Mouse (Mus musculus) CH12.LX (cell line): ENCODE data around the gene Atp7b. TPM values are rescaled to one million over a fixed set of nuclear protein-coding genes. Genes with fewer than 3 reads are reported as not detected.

ENCODE experiments used
- DNase-seq: peaks from one replicate; pipeline ENCODE4 v3.0.0-alpha.2; 2013; ENCODE audit errors: extremely low read depth
- H3K27ac ChIP-seq: 2 replicates; pipeline ENCODE4 v1.5.1; 2012; ENCODE audit warnings: low read depth, mild to moderate bottlenecking, control low read depth, moderate library complexity; ENCODE audit not compliant: insufficient read depth
- H3K27me3 ChIP-seq: replicated peaks from 2 replicates; pipeline ENCODE3; 2012; ENCODE audit warnings: inconsistent platforms
- H3K36me3 ChIP-seq, 2 experiments: replicated peaks in 1 of 2; 2 replicates each; pipeline versions ENCODE3 to v1.6.1; 2012; ENCODE audit warnings: inconsistent platforms in 1 of 2, low read length in 1 of 2, mild to moderate bottlenecking in 1 of 2, mixed read lengths in 1 of 2, moderate library complexity in 1 of 2; ENCODE audit not compliant: control insufficient read depth in 1 of 2, insufficient read depth in 1 of 2
- H3K4me1 ChIP-seq, 2 experiments: 2 replicates each; pipeline ENCODE4 v1.6.1; 2012; ENCODE audit warnings: inconsistent platforms in 1 of 2, moderate library complexity in 1 of 2; ENCODE audit not compliant: insufficient read depth in 2 of 2, control insufficient read depth in 1 of 2
- H3K4me2 ChIP-seq: 2 replicates; pipeline ENCODE4 v1.6.1; 2012; ENCODE audit warnings: low read depth, mild to moderate bottlenecking, control low read depth; ENCODE audit not compliant: poor library complexity, insufficient read depth, severe bottlenecking
- H3K4me3 ChIP-seq, 3 experiments: fragments of 150-350 bp in 1 of 3; sonication (generic) in 1 of 3; replicated peaks in 1 of 3; 2 replicates each; pipeline versions ENCODE3 to v1.5.1; 2011 to 2012; ENCODE audit warnings: low read depth in 2 of 3, low read length in 2 of 3, mild to moderate bottlenecking in 2 of 3, moderate library complexity in 2 of 3, control low read depth in 1 of 3, improper control_type of control experiment in 1 of 3, inconsistent platforms in 1 of 3, mixed read lengths in 1 of 3; ENCODE audit not compliant: poor library complexity in 1 of 3
- H3K79me2 ChIP-seq: replicated peaks from 2 replicates; pipeline ENCODE4 v1.6.1; 2012; ENCODE audit warnings: mild to moderate bottlenecking, moderate library complexity; ENCODE audit not compliant: control insufficient read depth, poor library complexity, insufficient read depth, severe bottlenecking; ENCODE audit errors: extremely low read depth
- H3K9ac ChIP-seq: 2 replicates; pipeline ENCODE4 v1.6.1; 2012; ENCODE audit warnings: low read depth, mild to moderate bottlenecking, control low read depth, moderate library complexity; ENCODE audit not compliant: insufficient read depth
- H3K9me3 ChIP-seq: replicated peaks from 2 replicates; pipeline ENCODE3; 2012; ENCODE audit warnings: low read length, inconsistent platforms, mixed read lengths
- BHLHE40 ChIP-seq: IDR thresholded peaks from 2 replicates; pipeline ENCODE4 v1.6.1; 2011; ENCODE audit warnings: mild to moderate bottlenecking, low read depth, low read length, improper control_type of control experiment
- CHD1 ChIP-seq: IDR thresholded peaks from 2 replicates; pipeline ENCODE4 v1.6.1; 2012; ENCODE audit warnings: low read depth, low read length, improper control_type of control experiment, inconsistent platforms
- CHD2 ChIP-seq: IDR thresholded peaks from 2 replicates; pipeline ENCODE4 v1.6.1; 2011; ENCODE audit warnings: low read length, improper control_type of control experiment
- CTCF ChIP-seq, 2 experiments: IDR thresholded peaks in 1 of 2; conservative IDR thresholded peaks in 1 of 2; 2 replicates each; pipeline ENCODE4 v1.5.1; 2011 to 2012; ENCODE audit warnings: low read depth in 2 of 2, low read length in 2 of 2, improper control_type of control experiment in 1 of 2, inconsistent platforms in 1 of 2, mild to moderate bottlenecking in 1 of 2, moderate library complexity in 1 of 2
- ELF1 ChIP-seq: IDR thresholded peaks from 2 replicates; pipeline ENCODE4 v1.6.1; 2014; ENCODE audit warnings: low read depth, mild to moderate bottlenecking, inconsistent platforms, low read length, improper control_type of control experiment
- EP300 ChIP-seq: IDR thresholded peaks from 2 replicates; pipeline ENCODE4 v1.6.1; 2011; ENCODE audit warnings: low read length, improper control_type of control experiment
- ETS1 ChIP-seq: conservative IDR thresholded peaks from 2 replicates; pipeline ENCODE4 v1.6.1; 2012; ENCODE audit warnings: low read depth, mild to moderate bottlenecking, inconsistent platforms, low read length, improper control_type of control experiment, moderate library complexity
- GABPA ChIP-seq: IDR thresholded peaks from 2 replicates; pipeline ENCODE4 v1.6.1; 2012; ENCODE audit warnings: low read depth, low read length, improper control_type of control experiment, inconsistent platforms; ENCODE audit not compliant: insufficient replicate concordance
- HCFC1 ChIP-seq: IDR thresholded peaks from 2 replicates; pipeline ENCODE4 v1.6.1; 2012; ENCODE audit warnings: low read depth, mild to moderate bottlenecking, inconsistent platforms, low read length, improper control_type of control experiment
- IRF4 ChIP-seq: IDR thresholded peaks from 2 replicates; pipeline ENCODE4 v1.6.1; 2014; ENCODE audit warnings: low read depth, mild to moderate bottlenecking, inconsistent platforms, low read length, improper control_type of control experiment
- JUN ChIP-seq: IDR thresholded peaks from 2 replicates; pipeline ENCODE4 v1.6.1; 2011; ENCODE audit warnings: low read depth, mild to moderate bottlenecking, low read length, improper control_type of control experiment, moderate library complexity; ENCODE audit not compliant: insufficient read depth
- JUND ChIP-seq: conservative IDR thresholded peaks from 2 replicates; pipeline ENCODE4 v1.6.1; 2011; ENCODE audit warnings: low read depth, low read length, improper control_type of control experiment
- KAT2A ChIP-seq: IDR thresholded peaks from 2 replicates; pipeline ENCODE4 v1.6.1; 2012; ENCODE audit warnings: low read length, improper control_type of control experiment, inconsistent platforms; ENCODE audit not compliant: insufficient replicate concordance
- MAFK ChIP-seq: IDR thresholded peaks from 2 replicates; pipeline ENCODE4 v1.6.1; 2011; ENCODE audit warnings: low read length, improper control_type of control experiment; ENCODE audit not compliant: insufficient replicate concordance
- MEF2A ChIP-seq: IDR thresholded peaks from 2 replicates; pipeline ENCODE4 v1.6.1; 2014; ENCODE audit warnings: low read depth, mild to moderate bottlenecking, inconsistent platforms, low read length, improper control_type of control experiment, borderline replicate concordance
- MXI1 ChIP-seq: IDR thresholded peaks from 2 replicates; pipeline ENCODE4 v1.6.1; 2011; ENCODE audit warnings: mild to moderate bottlenecking, low read depth, low read length, improper control_type of control experiment
- MYC ChIP-seq: IDR thresholded peaks from 2 replicates; pipeline ENCODE4 v1.6.1; 2011; ENCODE audit warnings: low read depth, mild to moderate bottlenecking, improper control_type of control experiment, low read length
- NRF1 ChIP-seq: IDR thresholded peaks from 2 replicates; pipeline ENCODE4 v1.6.1; 2014; ENCODE audit warnings: low read depth, mild to moderate bottlenecking, inconsistent platforms, low read length, improper control_type of control experiment, moderate library complexity
- POLR2AphosphoS2 ChIP-seq: IDR thresholded peaks from 2 replicates; pipeline ENCODE4 v1.6.1; 2011; ENCODE audit warnings: low read depth, low read length, improper control_type of control experiment
- RCOR1 ChIP-seq: conservative IDR thresholded peaks from 2 replicates; pipeline ENCODE4 v1.6.1; 2012; ENCODE audit warnings: low read depth, mild to moderate bottlenecking, inconsistent platforms, low read length, improper control_type of control experiment
- SIN3A ChIP-seq: IDR thresholded peaks from 2 replicates; pipeline ENCODE4 v1.6.1; 2012; ENCODE audit warnings: low read length, improper control_type of control experiment, inconsistent platforms
- SMC3 ChIP-seq: IDR thresholded peaks from 2 replicates; pipeline ENCODE4 v1.6.1; 2011; ENCODE audit warnings: low read depth, low read length, improper control_type of control experiment
- TBP ChIP-seq: conservative IDR thresholded peaks from 2 replicates; pipeline ENCODE4 v1.6.1; 2011; ENCODE audit warnings: low read depth, low read length, improper control_type of control experiment
- TCF12 ChIP-seq: IDR thresholded peaks from 2 replicates; pipeline ENCODE4 v1.6.1; 2014; ENCODE audit warnings: low read depth, mild to moderate bottlenecking, inconsistent platforms, low read length, improper control_type of control experiment
- UBTF ChIP-seq: IDR thresholded peaks from 2 replicates; pipeline ENCODE4 v1.6.1; 2012; ENCODE audit warnings: low read depth, mild to moderate bottlenecking, inconsistent platforms, low read length, improper control_type of control experiment, moderate library complexity
- ZKSCAN1 ChIP-seq: IDR thresholded peaks from 2 replicates; pipeline ENCODE4 v1.6.1; 2012; ENCODE audit warnings: low read depth, inconsistent platforms, low read length, improper control_type of control experiment, borderline replicate concordance
- ZNF384 ChIP-seq: IDR thresholded peaks from 2 replicates; pipeline ENCODE4 v1.6.1; 2012; ENCODE audit warnings: low read depth, low read length, improper control_type of control experiment, inconsistent platforms
- dilution Hi-C: fragments of 300-500 bp; cut with MboI; formaldehyde crosslinking; loops from 2 replicates; pipeline ENCODE4 v1.14.3; 2020; ENCODE audit warnings: low sequenced_read_pairs; ENCODE audit not compliant: extremely low pct_unique_long_range_greater_than_20kb, extremely low pct_ligation_motif_present
- in situ Hi-C: fragments of 300-500 bp; cut with MboI; formaldehyde crosslinking; loops from 3 replicates; pipeline ENCODE4 v1.14.3; 2019; ENCODE audit warnings: low sequenced_read_pairs, low pct_ligation_motif_present, low pct_unique_long_range_greater_than_20kb, mixed read lengths
- polyA plus RNA-seq: library from polyadenylated mRNA; unstranded; fragments of >175 nt; gene quantifications from 2 replicates; pipeline ENCODE4 v1.2.1, GENCODE M21; 2012; ENCODE audit warnings: low read depth; ENCODE audit not compliant: insufficient read length
- total RNA-seq, 2 experiments: library from RNA; depleted of rRNA; stranded (reverse); fragments of 300-350 nt in 1 of 2; fragments of >200 nt in 1 of 2; gene quantifications; 2 replicates each; pipeline ENCODE4 v1.2.3; 2012 to 2014

The Atp7b gene
- total and polyA plus RNA-seq, 3 experiments = 0.51 to 3.1 (median 1.2) TPM

DNA sequence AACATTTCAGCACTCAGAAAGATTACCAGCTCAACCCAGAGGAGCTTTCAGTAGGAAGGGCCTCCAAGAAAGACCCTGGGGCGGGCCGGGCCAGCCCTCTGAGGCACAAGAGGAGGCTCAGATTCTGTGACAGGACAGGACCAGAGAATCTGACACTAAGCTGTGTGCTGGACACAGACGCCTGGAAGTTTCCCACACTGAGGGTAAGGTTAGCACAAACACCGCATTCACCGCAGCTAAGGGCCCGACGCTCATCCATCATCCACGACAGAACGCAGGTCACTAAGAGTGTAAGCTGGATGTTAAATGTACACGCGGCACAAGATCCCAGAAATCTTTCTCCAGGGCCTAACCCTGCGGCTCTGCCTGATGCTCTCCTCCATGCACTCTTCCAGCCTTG lies 16.4 kb downstream of the Atp7b start:
- Histone ChIP-seq H3K79me2 (no peaks in the 10 kb centered on the region), H3K27me3 (peaks cover 34% of the 10 kb centered on the region), H3K9ac (no peak overlapping the region), H3K4me2 (no peak overlapping the region), H3K9me3 (no peaks in the 10 kb centered on the region), H3K4me3 (no peak overlapping the region), H3K4me1 (peaks cover 0 to 4% of the 10 kb centered on the region in 2 experiments; a peak in 2 of 4 replicates), H3K36me3 (no peaks in the 10 kb centered on the region), H3K27ac (no peak overlapping the region)
- TF ChIP-seq ETS1 = no peak
- TF ChIP-seq KAT2A = no peak
- TF ChIP-seq UBTF = no peak
- no peak for TF ChIP-seq EP300
- no peak for TF ChIP-seq HCFC1
- TF ChIP-seq TCF12 = no peak
- no peak for TF ChIP-seq CHD1
- TF ChIP-seq JUN = no peak
- TF ChIP-seq CHD2 = no peak
- no peak for TF ChIP-seq BHLHE40
- TF ChIP-seq POLR2AphosphoS2 = no peak
- TF ChIP-seq GABPA = no peak
- TF ChIP-seq NRF1 = no peak
- no peak for TF ChIP-seq ZNF384
- no peak for TF ChIP-seq JUND
- no peak for TF ChIP-seq MAFK
- in situ Hi-C loops = no loop called here
- dilution Hi-C loops = no loop called here
- no peak for DNase-seq

DNA sequence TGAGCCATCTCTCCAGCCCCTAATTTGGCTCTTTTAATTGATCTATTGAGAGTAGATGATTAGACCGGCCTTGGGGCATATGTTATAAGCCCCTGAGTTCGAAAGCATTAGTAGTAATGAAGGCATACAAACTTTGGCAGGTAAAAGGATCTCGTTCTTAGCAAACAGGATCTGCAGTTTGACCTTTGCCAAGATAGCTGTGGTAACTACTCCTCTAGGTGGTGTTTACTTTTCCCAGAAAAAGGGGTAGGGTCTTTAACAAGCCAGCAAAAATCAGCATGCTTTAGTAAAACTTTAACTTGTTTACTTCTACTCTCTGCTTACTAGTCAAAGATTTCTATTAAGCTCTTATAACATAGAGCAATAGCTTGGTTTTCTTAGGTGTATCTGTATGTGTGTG lies 17.6 kb downstream of the Atp7b start:
- no peak for DNase-seq
- Histone ChIP-seq H3K4me2 (no peak overlapping the region), H3K27ac (no peak overlapping the region), H3K79me2 (no peaks in the 10 kb centered on the region), H3K36me3 (no peaks in the 10 kb centered on the region), H3K4me1 (peaks cover 0 to 4% of the 10 kb centered on the region in 2 experiments; a peak in 2 of 4 replicates), H3K4me3 (no peak overlapping the region), H3K27me3 (peaks cover 38% of the 10 kb centered on the region), H3K9ac (no peak overlapping the region), H3K9me3 (no peaks in the 10 kb centered on the region)
- dilution Hi-C loops (no loop called here), in situ Hi-C loops (no loop called here)
- TF ChIP-seq HCFC1 (no peak), MYC (no peak), RCOR1 (no peak), ZKSCAN1 (no peak), JUND (no peak), SIN3A (no peak), MXI1 (no peak), SMC3 (no peak), ELF1 (no peak), CTCF (conservative IDR thresholded peaks at IDR 0.05 in 1 of 2, IDR thresholded peaks at IDR 0.05 in 1 of 2; ENCODE audit: low read depth in 2 of 2, low read length in 2 of 2) (no peak), CHD1 (no peak), GABPA (no peak), ZNF384 (no peak), TBP (no peak), MEF2A (no peak), IRF4 (no peak)
